Mouse (Mus musculus) MEL (cell line): ENCODE measurements at regions not wholly inside any gene's neighbourhood (a gene's known extent, or its start where the extent isn't known, plus 50 kb on each side); places are given as distances from the start of the nearest gene placed in this dataset.

Source experiments
- BHLHE40 ChIP-seq: IDR thresholded peaks from 2 replicates; pipeline ENCODE4 v1.6.1; 2012; ENCODE audit warnings: low read depth, mild to moderate bottlenecking, inconsistent platforms, low read length, improper control_type of control experiment, borderline replicate concordance
- CTCF ChIP-seq, 3 experiments: IDR thresholded peaks in 2 of 3; conservative IDR thresholded peaks in 1 of 3; 2 replicates each; pipeline ENCODE4 v1.5.1; 2011 to 2012; ENCODE audit warnings: low read length in 3 of 3, low read depth in 2 of 3, mild to moderate bottlenecking in 2 of 3, improper control_type of control experiment in 1 of 3, inconsistent platforms in 1 of 3, mixed read lengths in 1 of 3, moderate library complexity in 1 of 3; ENCODE audit not compliant: control insufficient read depth in 1 of 3, insufficient read depth in 1 of 3, poor library complexity in 1 of 3, severe bottlenecking in 1 of 3
- E2F4 ChIP-seq: IDR thresholded peaks from 2 replicates; pipeline ENCODE4 v1.6.1; 2011; ENCODE audit warnings: low read depth, low read length, improper control_type of control experiment, borderline replicate concordance
- EP300 ChIP-seq, 2 experiments: IDR thresholded peaks; 2 replicates each; pipeline ENCODE4 v1.6.1; 2011; ENCODE audit warnings: improper control_type of control experiment in 2 of 2, low read length in 2 of 2, low read depth in 1 of 2, mild to moderate bottlenecking in 1 of 2
- ETS1 ChIP-seq: IDR thresholded peaks from 2 replicates; pipeline ENCODE4 v1.6.1; 2012; ENCODE audit warnings: low read depth, mild to moderate bottlenecking, inconsistent platforms, low read length, improper control_type of control experiment, moderate library complexity
- GABPA ChIP-seq: IDR thresholded peaks from 2 replicates; pipeline ENCODE4 v1.6.1; 2012; ENCODE audit warnings: low read depth, mild to moderate bottlenecking, inconsistent platforms, low read length, improper control_type of control experiment, moderate library complexity
- MAFK ChIP-seq: IDR thresholded peaks from 2 replicates; pipeline ENCODE4 v1.6.1; 2011; ENCODE audit warnings: low read depth, mild to moderate bottlenecking, low read length, improper control_type of control experiment, borderline replicate concordance
- MXI1 ChIP-seq: IDR thresholded peaks from 2 replicates; pipeline ENCODE4 v1.6.1; 2011; ENCODE audit warnings: mild to moderate bottlenecking, low read depth, low read length, improper control_type of control experiment
- MYC ChIP-seq: IDR thresholded peaks from 2 replicates; pipeline ENCODE4 v1.6.1; 2011; ENCODE audit warnings: low read depth, mild to moderate bottlenecking, low read length, improper control_type of control experiment, moderate library complexity
- POLR2A ChIP-seq, 2 experiments: IDR thresholded peaks; 2 replicates each; pipeline ENCODE4 v1.6.1; 2011 to 2012; ENCODE audit warnings: low read length in 2 of 2, mild to moderate bottlenecking in 2 of 2, control low read depth in 1 of 2, improper control_type of control experiment in 1 of 2, low read depth in 1 of 2, moderate library complexity in 1 of 2; ENCODE audit not compliant: control insufficient read depth in 1 of 2, insufficient read depth in 1 of 2, poor library complexity in 1 of 2
- TAL1 ChIP-seq: IDR thresholded peaks from 2 replicates; pipeline ENCODE4 v1.6.1; 2012; ENCODE audit warnings: mild to moderate bottlenecking, inconsistent platforms, low read length, moderate library complexity, mixed read lengths
- ZC3H11A ChIP-seq: IDR thresholded peaks from 2 replicates; pipeline ENCODE4 v1.6.1; 2012; ENCODE audit warnings: low read depth, mild to moderate bottlenecking, inconsistent platforms, low read length, improper control_type of control experiment
- ZNF384 ChIP-seq: IDR thresholded peaks from 2 replicates; pipeline ENCODE4 v1.6.1; 2012; ENCODE audit warnings: low read depth, mild to moderate bottlenecking, inconsistent platforms, low read length, improper control_type of control experiment

DNA sequence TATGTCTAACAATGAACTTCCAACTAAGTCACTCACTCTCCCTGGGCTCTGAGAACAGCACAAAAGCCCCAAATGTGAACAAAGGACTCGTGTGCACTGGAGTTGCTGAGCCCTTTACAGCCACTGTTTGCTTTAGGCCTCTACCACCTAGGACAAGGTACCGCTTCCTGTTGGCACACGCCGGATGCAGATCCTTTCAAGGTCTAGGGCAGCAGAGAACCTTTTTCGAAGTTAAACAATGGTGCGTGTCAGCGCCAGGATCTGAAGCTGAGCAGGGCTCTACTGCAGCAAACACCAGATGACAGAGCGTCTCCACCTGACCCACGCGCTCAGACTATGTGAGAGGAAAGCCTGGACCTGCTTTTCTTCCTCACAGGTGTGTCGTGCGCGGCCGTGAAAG lies 207.0 kb upstream of the Mkln1 start:
- TF ChIP-seq BHLHE40 (no peak), EP300 (IDR thresholded peaks at IDR 0.05; ENCODE audit: low read depth in 1 of 2, low read length in 2 of 2) (no peak), MAFK (no peak), POLR2A (IDR thresholded peaks at IDR 0.05; ENCODE audit: control insufficient read depth in 1 of 2, insufficient read depth in 1 of 2, low read depth in 1 of 2, low read length in 2 of 2, poor library complexity in 1 of 2) (no peak), E2F4 (no peak), CTCF (IDR thresholded peaks at IDR 0.05 in 2 of 3, conservative IDR thresholded peaks at IDR 0.05 in 1 of 3; ENCODE audit: control insufficient read depth in 1 of 3, insufficient read depth in 1 of 3, low read depth in 2 of 3, low read length in 3 of 3, poor library complexity in 1 of 3, severe bottlenecking in 1 of 3) (no peak), GABPA (no peak), MYC (no peak), ZC3H11A (no peak), ETS1 (no peak), ZNF384 (no peak), TAL1 (no peak), MXI1 (no peak)
